Mouse (Mus musculus): Measurements from ENCODE around the gene Usp10.

- TF ChIP-seq MAFK (IDR thresholded peaks at IDR 0.05; ENCODE audit: insufficient replicate concordance, low read length) (no peak), MEF2A (IDR thresholded peaks at IDR 0.05; ENCODE audit: borderline replicate concordance, low read depth, low read length) (no peak), CHD1 (IDR thresholded peaks at IDR 0.05; ENCODE audit: low read depth, low read length) (no peak)
Measured at GRCm38 (mm10) chr8:119888012-119888411, 22.1 kb upstream of the Usp10 start.

All from CH12.LX (cell line).